Mouse (Mus musculus) bone marrow, adult 2 months (tissue): ENCODE measurements around the gene Ifit1.

ENCODE experiments used
- CTCF ChIP-seq: fragments of 200-500 bp; IDR thresholded peaks from 2 replicates; pipeline ENCODE4 v1.5.1; 2011; ENCODE audit warnings: low read length, control low read depth; ENCODE audit not compliant: control insufficient read depth, insufficient read depth
- POLR2A ChIP-seq: fragments of 200-500 bp; IDR thresholded peaks from 2 replicates; pipeline ENCODE4 v1.6.1; 2011; ENCODE audit warnings: low read depth, mild to moderate bottlenecking, control low read depth, low read length, borderline replicate concordance; ENCODE audit not compliant: control insufficient read depth

GRCm38 (mm10) chr19:34596811-34597210 is 43.9 kb upstream of the Ifit1 start:
- TF ChIP-seq CTCF, result no peak
- no peak for TF ChIP-seq POLR2A
